Mouse (Mus musculus): ENCODE data around the gene Rad23b.

- TF ChIP-seq CTCF (IDR thresholded peaks at IDR 0.05) (no peak), EP300 (IDR thresholded peaks at IDR 0.05) (no peak)
Measured at GRCm38 (mm10) chr4:55306636-55307035, 43.2 kb upstream of the Rad23b start.
